Mouse (Mus musculus) lung, postnatal 4 days (tissue): Measurements from ENCODE around the gene Gm21876.
"Not testable (repeated sequence)": the region's sequence is repeated elsewhere in the genome, so short reads cannot be mapped to it uniquely, and the experiment has no call there.

ENCODE experiments used
- DNase-seq, 2 experiments: peaks; one replicate each; pipeline ENCODE4 v3.0.0; 2021

Gene Gm21876

DNA sequence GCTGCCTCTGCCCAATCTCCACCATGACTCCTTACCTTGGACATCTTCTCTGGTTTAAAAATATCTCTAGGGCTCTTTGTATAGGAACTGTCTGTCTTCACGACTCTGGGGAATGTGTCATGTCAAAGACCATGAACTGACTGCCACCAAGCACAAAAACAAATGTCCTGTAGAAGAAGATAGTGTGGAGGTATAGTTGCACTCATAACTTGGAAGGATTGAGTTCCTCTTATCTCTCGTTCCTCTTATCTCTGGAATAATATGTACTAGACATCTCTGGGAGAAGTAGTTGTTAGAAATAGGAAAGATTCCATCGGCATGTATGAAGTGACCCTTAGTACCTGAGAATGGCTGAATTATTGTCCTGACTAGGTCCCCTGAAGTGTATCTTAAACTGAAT is at the start of gene Gm21876:
Gm21876 (minus strand) TSS at position 101 of the 400 bp plus-strand sequence.
- DNase-seq, result no peak

DNA sequence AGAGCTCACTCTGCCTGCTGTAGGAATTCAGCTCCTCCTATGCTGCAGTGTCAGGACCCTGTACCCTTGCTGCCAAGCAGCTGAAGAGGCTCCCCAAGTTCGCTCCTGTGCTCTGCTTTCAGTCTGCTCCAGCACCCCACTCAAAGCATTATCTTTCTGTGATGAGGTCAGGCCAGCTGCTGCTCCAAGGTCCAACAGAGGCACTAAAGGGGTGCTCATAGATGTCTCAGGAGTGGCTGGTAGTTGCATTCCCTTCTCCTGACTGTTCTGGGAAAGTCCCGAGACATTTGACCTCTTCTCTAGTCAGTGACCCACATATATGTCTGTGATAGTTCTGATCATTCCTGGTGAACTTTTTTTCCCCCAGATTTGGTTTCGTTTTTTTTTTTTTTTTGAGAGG is 45.0 kb upstream of the Gm21876 start:
- no peak for DNase-seq

DNA sequence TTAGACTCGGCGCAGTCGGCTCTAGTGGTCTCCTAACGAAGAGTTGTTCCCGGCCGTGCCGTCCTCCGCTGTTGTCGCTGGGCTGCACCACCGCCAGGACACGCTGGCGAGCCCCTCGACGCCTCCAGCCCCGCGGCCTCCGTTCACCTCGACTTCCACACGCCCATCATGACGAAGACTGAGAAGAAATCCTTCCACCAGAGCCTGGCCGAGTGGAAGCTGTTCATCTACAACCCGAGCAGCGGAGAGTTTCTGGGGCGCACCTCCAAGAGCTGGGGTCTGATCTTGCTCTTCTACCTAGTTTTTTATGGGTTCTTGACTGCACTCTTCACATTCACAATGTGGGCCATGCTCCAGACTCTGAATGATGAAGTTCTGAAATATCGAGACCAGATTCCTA is 28.8 kb downstream of the Gm21876 start:
- DNase-seq, result not testable (repeated sequence)
